Mouse (Mus musculus): Measurements from ENCODE around the gene Prss45.

- TF ChIP-seq CTCF (IDR thresholded peaks at IDR 0.05; ENCODE audit: low read depth), result no peak
- TF ChIP-seq EP300 (optimal IDR thresholded peaks at IDR 0.05), result no peak
Measured at GRCm38 (mm10) chr9:110800834-110801479, 33.4 kb upstream of the Prss45 start.

Measured in stomach, postnatal 0 days (tissue).